Mouse (Mus musculus): ENCODE measurements around the gene Hist1h2bf.
"Not testable (repeated sequence)": the region's sequence is repeated elsewhere in the genome, so short reads cannot be mapped to it uniquely, and the experiment has no call there.

DNA sequence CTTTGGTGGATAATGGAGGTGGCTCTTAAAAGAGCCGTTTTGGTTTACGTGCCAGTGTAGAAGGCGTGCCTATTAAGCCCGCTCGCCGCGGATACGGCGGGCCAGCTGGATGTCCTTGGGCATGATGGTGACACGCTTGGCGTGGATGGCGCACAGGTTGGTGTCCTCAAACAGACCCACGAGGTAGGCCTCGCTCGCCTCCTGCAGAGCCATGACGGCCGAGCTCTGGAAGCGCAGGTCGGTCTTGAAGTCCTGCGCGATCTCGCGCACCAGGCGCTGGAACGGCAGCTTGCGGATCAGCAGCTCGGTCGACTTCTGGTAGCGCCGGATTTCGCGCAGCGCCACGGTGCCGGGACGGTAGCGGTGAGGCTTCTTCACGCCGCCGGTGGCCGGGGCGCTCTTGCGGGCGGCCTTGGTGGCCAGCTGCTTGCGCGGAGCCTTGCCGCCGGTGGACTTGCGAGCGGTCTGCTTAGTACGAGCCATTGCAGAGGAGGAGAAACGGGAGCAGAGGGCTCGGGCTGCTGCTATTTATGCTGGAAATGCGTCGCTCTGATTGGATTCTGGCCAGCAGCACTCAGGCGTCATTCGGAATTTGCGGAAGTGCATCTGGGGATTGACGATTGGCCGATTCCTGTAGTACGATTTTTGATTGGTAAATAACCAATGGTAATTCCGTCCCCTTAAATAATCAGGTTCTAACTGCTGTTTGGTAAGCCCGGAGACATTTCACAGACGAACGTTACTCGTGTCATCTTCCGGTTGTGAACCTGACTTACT is 11.9 kb downstream of the Hist1h2bf start, which contains the start of gene Hist1h3e:
- not testable (repeated sequence) for TF ChIP-seq CTCF (IDR thresholded peaks at IDR 0.05; ENCODE audit: insufficient read depth, low read length)
- TF ChIP-seq POLR2A (IDR thresholded peaks at IDR 0.05; ENCODE audit: borderline replicate concordance, extremely low read depth, low read depth, low read length): peak; percentile 95
